Mouse (Mus musculus) CH12.LX (cell line): Measurements from ENCODE around the gene Gdf1.

Experiments
- CHD1 ChIP-seq: IDR thresholded peaks from 2 replicates; pipeline ENCODE4 v1.6.1; 2012; ENCODE audit warnings: low read depth, low read length, improper control_type of control experiment, inconsistent platforms
- CTCF ChIP-seq, 2 experiments: IDR thresholded peaks in 1 of 2; conservative IDR thresholded peaks in 1 of 2; 2 replicates each; pipeline ENCODE4 v1.5.1; 2011 to 2012; ENCODE audit warnings: low read depth in 2 of 2, low read length in 2 of 2, improper control_type of control experiment in 1 of 2, inconsistent platforms in 1 of 2, mild to moderate bottlenecking in 1 of 2, moderate library complexity in 1 of 2
- E2F4 ChIP-seq: IDR thresholded peaks from 2 replicates; pipeline ENCODE4 v1.6.1; 2011; ENCODE audit warnings: low read depth, low read length, improper control_type of control experiment; ENCODE audit not compliant: insufficient replicate concordance
- EP300 ChIP-seq: IDR thresholded peaks from 2 replicates; pipeline ENCODE4 v1.6.1; 2011; ENCODE audit warnings: low read length, improper control_type of control experiment
- IRF4 ChIP-seq: IDR thresholded peaks from 2 replicates; pipeline ENCODE4 v1.6.1; 2014; ENCODE audit warnings: low read depth, mild to moderate bottlenecking, inconsistent platforms, low read length, improper control_type of control experiment
- MAX ChIP-seq: IDR thresholded peaks from 2 replicates; pipeline ENCODE4 v1.6.1; 2011; ENCODE audit warnings: low read length, improper control_type of control experiment
- MXI1 ChIP-seq: IDR thresholded peaks from 2 replicates; pipeline ENCODE4 v1.6.1; 2011; ENCODE audit warnings: mild to moderate bottlenecking, low read depth, low read length, improper control_type of control experiment
- NELFE ChIP-seq: IDR thresholded peaks from 2 replicates; pipeline ENCODE4 v1.6.1; 2011; ENCODE audit warnings: low read depth, low read length, improper control_type of control experiment
- POLR2A ChIP-seq: IDR thresholded peaks from 2 replicates; pipeline ENCODE4 v1.6.1; 2011; ENCODE audit warnings: low read depth, mild to moderate bottlenecking, improper control_type of control experiment, low read length
- RAD21 ChIP-seq: IDR thresholded peaks from 2 replicates; pipeline ENCODE4 v1.6.1; 2011; ENCODE audit warnings: low read depth, mild to moderate bottlenecking, low read length, improper control_type of control experiment, moderate library complexity
- SMC3 ChIP-seq: IDR thresholded peaks from 2 replicates; pipeline ENCODE4 v1.6.1; 2011; ENCODE audit warnings: low read depth, low read length, improper control_type of control experiment
- ZNF384 ChIP-seq: IDR thresholded peaks from 2 replicates; pipeline ENCODE4 v1.6.1; 2012; ENCODE audit warnings: low read depth, low read length, improper control_type of control experiment, inconsistent platforms

DNA sequence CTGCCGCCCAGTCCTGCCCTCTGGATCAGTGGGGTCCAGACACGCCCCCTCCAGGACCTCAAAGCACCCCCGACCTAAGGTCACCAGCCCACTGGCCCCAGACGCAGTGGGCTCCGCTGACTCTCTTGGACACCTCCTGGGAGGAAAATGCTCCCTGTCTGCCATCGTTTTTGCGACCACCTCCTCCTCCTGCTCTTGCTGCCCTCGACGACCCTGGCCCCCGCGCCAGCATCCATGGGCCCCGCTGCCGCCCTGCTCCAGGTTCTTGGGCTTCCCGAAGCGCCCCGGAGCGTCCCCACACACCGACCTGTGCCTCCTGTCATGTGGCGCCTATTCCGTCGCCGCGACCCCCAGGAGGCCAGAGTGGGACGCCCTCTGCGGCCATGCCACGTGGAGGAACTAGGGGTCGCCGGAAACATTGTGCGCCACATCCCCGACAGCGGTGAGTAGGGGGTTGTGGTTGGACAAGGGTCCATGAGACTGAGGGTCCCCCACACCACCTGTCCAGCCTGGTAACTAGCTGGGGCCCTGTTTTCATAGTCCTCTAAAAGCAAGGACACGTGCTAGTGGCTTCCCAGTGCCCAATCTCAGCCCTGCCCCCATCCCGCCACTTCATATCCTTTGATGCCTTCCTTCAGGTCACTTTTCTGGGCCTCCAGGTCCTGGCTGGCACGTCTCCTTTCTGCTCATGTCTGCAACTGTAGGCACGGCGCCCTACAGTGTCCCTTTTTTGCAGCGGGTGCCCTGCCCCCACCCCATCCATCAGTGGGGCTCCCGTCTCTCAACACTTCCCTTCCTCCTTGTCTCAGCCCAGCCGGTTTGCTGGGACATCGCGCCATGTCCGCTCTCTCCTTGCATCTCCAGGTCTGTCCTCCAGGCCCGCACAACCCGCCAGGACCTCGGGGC is 471 bp downstream of the Gdf1 start:
- no peak for TF ChIP-seq ZNF384
- TF ChIP-seq EP300: no peak
- TF ChIP-seq E2F4: no peak
- TF ChIP-seq POLR2A: no peak
- no peak for TF ChIP-seq CTCF (conservative IDR thresholded peaks at IDR 0.05 in 1 of 2, IDR thresholded peaks at IDR 0.05 in 1 of 2; ENCODE audit: low read depth in 2 of 2, low read length in 2 of 2)
- no peak for TF ChIP-seq CHD1
- TF ChIP-seq MXI1: no peak
- TF ChIP-seq MAX: no peak
- TF ChIP-seq NELFE: no peak
- TF ChIP-seq RAD21: no peak
- TF ChIP-seq IRF4: no peak
- no peak for TF ChIP-seq SMC3
